Mouse (Mus musculus) ES-E14 (cell line): ENCODE measurements at regions not wholly inside any gene's neighbourhood (a gene's known extent, or its start where the extent isn't known, plus 50 kb on each side); places are given as distances from the start of the nearest gene placed in this dataset.

ENCODE experiments used
- DNase-seq: peaks from one replicate; pipeline ENCODE4 v3.0.0-alpha.2; 2013; ENCODE audit warnings: low read depth, low spot score
- H3K27ac ChIP-seq: 2 replicates; pipeline ENCODE4 v1.5.1; 2012; ENCODE audit warnings: low read depth, mild to moderate bottlenecking, low read length, moderate library complexity, mixed read lengths; ENCODE audit not compliant: poor library complexity, insufficient read depth, severe bottlenecking
- H3K36me3 ChIP-seq: 2 replicates; pipeline ENCODE4 v1.6.1; 2012; ENCODE audit warnings: mild to moderate bottlenecking, low read length, moderate library complexity, mixed read lengths; ENCODE audit not compliant: control insufficient read depth, poor library complexity, insufficient read depth, severe bottlenecking
- H3K4me1 ChIP-seq, 2 experiments: fragments of 150-350 bp in 1 of 2; sonication (generic) in 1 of 2; 2 replicates each; pipeline ENCODE4 v1.6.1; 2012; ENCODE audit warnings: low read length in 2 of 2, mild to moderate bottlenecking in 1 of 2, mixed read lengths in 1 of 2; ENCODE audit not compliant: control insufficient read depth in 2 of 2, insufficient read depth in 2 of 2, poor library complexity in 1 of 2
- H3K4me3 ChIP-seq, 2 experiments: fragments of 150-350 bp in 1 of 2; sonication (generic) in 1 of 2; 2 replicates each; pipeline ENCODE4 v1.5.1; 2012; ENCODE audit warnings: low read length in 2 of 2, low read depth in 1 of 2, mild to moderate bottlenecking in 1 of 2, mixed read lengths in 1 of 2; ENCODE audit not compliant: insufficient read depth in 1 of 2, poor library complexity in 1 of 2, severe bottlenecking in 1 of 2
- H3K9ac ChIP-seq: 2 replicates; pipeline ENCODE4 v1.6.1; 2012; ENCODE audit warnings: low read depth, mild to moderate bottlenecking, low read length, mixed read lengths; ENCODE audit not compliant: poor library complexity, insufficient read depth, severe bottlenecking
- H3K9me3 ChIP-seq: fragments of 150-350 bp; sonication (generic); 2 replicates; pipeline ENCODE4 v1.6.1; 2012; ENCODE audit warnings: low read depth, mild to moderate bottlenecking, low read length; ENCODE audit not compliant: control insufficient read depth, insufficient read depth
- CHD2 ChIP-seq: IDR thresholded peaks from 2 replicates; pipeline ENCODE4 v1.6.1; 2014; ENCODE audit warnings: mild to moderate bottlenecking, low read depth, low read length, inconsistent platforms
- HCFC1 ChIP-seq: IDR thresholded peaks from 2 replicates; pipeline ENCODE4 v1.6.1; 2012; ENCODE audit warnings: low read length, inconsistent platforms, borderline replicate concordance; ENCODE audit not compliant: insufficient read depth
- MAFK ChIP-seq: IDR thresholded peaks from 2 replicates; pipeline ENCODE4 v1.6.1; 2014; ENCODE audit warnings: mild to moderate bottlenecking, low read depth, low read length, inconsistent platforms; ENCODE audit not compliant: insufficient read depth
- ZC3H11A ChIP-seq: IDR thresholded peaks from 2 replicates; pipeline ENCODE4 v1.6.1; 2012; ENCODE audit warnings: low read depth, mild to moderate bottlenecking, inconsistent platforms, low read length, borderline replicate concordance
- ZNF384 ChIP-seq: IDR thresholded peaks from 2 replicates; pipeline ENCODE4 v1.6.1; 2012; ENCODE audit warnings: low read depth, low read length, inconsistent platforms
- in situ Hi-C, 2 experiments: fragments of 600-800 bp; cut with MboI; formaldehyde crosslinking; loops; one replicate each; pipeline ENCODE4 v1.15.1; 2025; ENCODE audit warnings: low sequenced_read_pairs in 2 of 2, inconsistent platforms in 1 of 2; ENCODE audit not compliant: unreplicated experiment in 2 of 2

- peak; percentile 90 for DNase-seq
- H3K4me1 ChIP-seq = peaks cover 0 to 11% of the 10 kb centered on the region in 2 experiments; a peak in 3 of 4 replicates
- no peaks in the 10 kb centered on the region for H3K36me3 ChIP-seq
- H3K4me3 ChIP-seq = no peak overlapping the region
- no peak for TF ChIP-seq ZNF384
- TF ChIP-seq HCFC1 = no peak
- TF ChIP-seq MAFK = no peak
- no peak for TF ChIP-seq CHD2
- no peak for TF ChIP-seq ZC3H11A
- H3K9ac ChIP-seq = no peak overlapping the region
- no peaks in the 10 kb centered on the region for H3K9me3 ChIP-seq
- in situ Hi-C loops = no loop called here
- H3K27ac ChIP-seq = peak overlapping the region; percentile 82; the same call in 1 of the 2 replicates
These were observed 169.6 kb downstream of the Cep170 start for GRCm38 (mm10) chr1:176644248-176644647.

DNA sequence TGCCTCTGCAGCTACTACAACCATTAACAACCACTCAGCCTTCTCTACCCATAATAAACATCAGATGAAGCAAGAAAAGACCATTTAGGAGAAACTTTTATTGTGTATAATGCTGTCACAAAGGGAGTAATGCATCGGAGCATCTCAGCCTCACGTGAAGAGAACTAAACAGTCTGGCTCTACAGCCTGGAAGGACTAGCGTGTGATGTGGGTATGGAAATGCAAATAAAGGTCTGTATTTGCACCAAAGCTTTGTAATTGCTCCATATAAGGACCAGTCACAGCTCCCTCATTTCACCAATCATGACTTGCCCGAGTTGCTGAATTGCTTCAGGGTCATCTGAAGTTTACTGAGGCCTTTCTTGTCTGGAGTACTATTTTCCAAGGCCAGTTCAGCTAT lies 190.7 kb downstream of the Cep170 start:
- Histone ChIP-seq H3K36me3 (no peaks in the 10 kb centered on the region), H3K4me3 (no peak overlapping the region), H3K27ac (no peak overlapping the region), H3K4me1 (no peaks in the 10 kb centered on the region), H3K9me3 (no peaks in the 10 kb centered on the region), H3K9ac (no peak overlapping the region)
- in situ Hi-C loops = no loop called here
- DNase-seq = no peak
- TF ChIP-seq HCFC1 (no peak), CHD2 (no peak), ZNF384 (no peak), ZC3H11A (no peak), MAFK (no peak)

GRCm38 (mm10) chr1:176622213-176622612 lies 191.7 kb downstream of the Cep170 start:
- H3K4me3 ChIP-seq = no peak overlapping the region
- no peak for TF ChIP-seq MAFK
- no peak for TF ChIP-seq ZNF384
- no peak for TF ChIP-seq HCFC1
- no peak for TF ChIP-seq ZC3H11A
- TF ChIP-seq CHD2 = no peak
- no peak overlapping the region for H3K9ac ChIP-seq
- DNase-seq = no peak
- H3K27ac ChIP-seq = no peak overlapping the region
- in situ Hi-C loops = no loop called here
- no peaks in the 10 kb centered on the region for H3K36me3 ChIP-seq
- H3K9me3 ChIP-seq = no peaks in the 10 kb centered on the region
- H3K4me1 ChIP-seq = no peaks in the 10 kb centered on the region

GRCm38 (mm10) chr1:176621285-176621684 lies 192.6 kb downstream of the Cep170 start:
- Histone ChIP-seq H3K36me3 (no peaks in the 10 kb centered on the region), H3K4me3 (no peak overlapping the region), H3K9ac (no peak overlapping the region), H3K27ac (no peak overlapping the region), H3K9me3 (no peaks in the 10 kb centered on the region), H3K4me1 (no peaks in the 10 kb centered on the region)
- no peak for DNase-seq
- TF ChIP-seq CHD2 (no peak), HCFC1 (no peak), ZC3H11A (no peak), MAFK (no peak), ZNF384 (no peak)
- in situ Hi-C loops = no loop called here

DNA sequence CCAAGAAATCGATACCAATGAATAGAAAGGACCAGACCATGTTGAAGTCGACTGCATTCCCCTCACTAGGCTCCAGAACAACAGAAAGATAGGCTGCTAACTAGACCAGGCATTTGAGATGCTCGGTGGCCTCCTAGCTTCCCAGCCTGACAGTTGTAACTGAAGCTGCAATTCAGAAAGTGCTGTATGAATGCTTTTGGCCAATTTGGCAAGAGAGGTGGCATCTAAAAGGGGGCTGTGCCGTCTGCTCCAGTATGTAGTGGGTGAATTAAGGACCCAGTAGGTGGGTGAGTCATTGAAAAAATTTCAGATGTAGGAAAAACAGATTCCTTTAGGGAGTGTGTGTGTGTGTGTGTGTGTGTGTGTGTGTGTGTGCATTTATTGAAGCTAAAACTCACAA lies 195.0 kb downstream of the Cep170 start:
- Histone ChIP-seq H3K36me3 (no peaks in the 10 kb centered on the region), H3K9me3 (no peaks in the 10 kb centered on the region), H3K4me1 (no peaks in the 10 kb centered on the region), H3K9ac (no peak overlapping the region), H3K4me3 (no peak overlapping the region), H3K27ac (no peak overlapping the region)
- TF ChIP-seq MAFK (no peak), ZNF384 (no peak), ZC3H11A (no peak), CHD2 (no peak), HCFC1 (no peak)
- DNase-seq = no peak
- in situ Hi-C loops = no loop called here
